17 mouse cellular contexts compared by ENCODE assay signal in the genomic region with DNA sequence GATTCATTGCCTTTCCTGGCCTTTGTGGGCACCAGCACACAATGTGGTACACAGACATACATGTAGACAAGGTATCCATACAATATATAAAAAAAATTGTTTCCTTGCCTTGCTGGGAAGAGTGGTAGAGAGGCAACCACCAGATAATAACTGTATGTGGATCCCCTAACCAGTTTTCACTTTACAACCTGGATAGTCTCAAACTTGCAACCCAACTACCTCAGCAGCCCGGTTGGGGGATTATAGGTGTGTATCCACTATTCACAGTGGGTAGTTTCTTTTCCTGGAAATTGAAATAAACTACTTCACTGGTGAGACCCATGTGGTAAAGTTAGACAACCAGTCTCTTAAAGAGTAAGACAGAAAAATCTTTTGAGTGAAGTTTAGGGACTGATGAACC.
"Had no signal": no experiment of that assay in that cellular context is flagged by ENCODE, and none has a peak within 500 bp of the region (broad histone marks: within the 10 kb centered on the region; RNA-seq: fewer than 3 reads in every experiment).

No protein-coding gene starts in this region.

- H3K4me2 ChIP-seq: lung, embryonic 14.5 days; neural tube, embryonic 13.5 days; neural tube, embryonic 15.5 days; stomach, embryonic 15.5 days had no signal

- DNase-seq: lung, adult 18-20 months; lung, embryonic 14.5 days; lung, postnatal 10 days; lung, postnatal 4 days; retina, postnatal 1 day; right cerebral cortex, adult 18-20 months; thymus, adult 2 months; thymus, postnatal 25 days; thymus, postnatal 4 days had no signal

- H3K9ac ChIP-seq: liver, embryonic 14.5 days; lung, embryonic 14.5 days; neural tube, embryonic 13.5 days; neural tube, embryonic 15.5 days; stomach, embryonic 15.5 days had no signal

- ATAC-seq: midbrain, embryonic 16.5 days had no signal

- H3K9me3 ChIP-seq: midbrain, embryonic 10.5 days; neural tube, embryonic 13.5 days; neural tube, embryonic 15.5 days; stomach, embryonic 15.5 days had no signal

- H3K4me3 ChIP-seq: midbrain, embryonic 10.5 days; myocyte; neural tube, embryonic 13.5 days; neural tube, embryonic 15.5 days; stomach, embryonic 15.5 days had no signal

- H3K27me3 ChIP-seq: neural tube, embryonic 13.5 days; neural tube, embryonic 15.5 days; stomach, embryonic 15.5 days had no signal

- H3K4me1 ChIP-seq: neural tube, embryonic 13.5 days; neural tube, embryonic 15.5 days; stomach, embryonic 15.5 days had no signal

- H3K27ac ChIP-seq: liver, embryonic 14.5 days; midbrain, embryonic 10.5 days; neural tube, embryonic 13.5 days; neural tube, embryonic 15.5 days; stomach, embryonic 15.5 days; stomach, postnatal 0 days had no signal
